Mouse (Mus musculus): ENCODE data around the gene Mpped1.

The Mpped1 gene

DNA sequence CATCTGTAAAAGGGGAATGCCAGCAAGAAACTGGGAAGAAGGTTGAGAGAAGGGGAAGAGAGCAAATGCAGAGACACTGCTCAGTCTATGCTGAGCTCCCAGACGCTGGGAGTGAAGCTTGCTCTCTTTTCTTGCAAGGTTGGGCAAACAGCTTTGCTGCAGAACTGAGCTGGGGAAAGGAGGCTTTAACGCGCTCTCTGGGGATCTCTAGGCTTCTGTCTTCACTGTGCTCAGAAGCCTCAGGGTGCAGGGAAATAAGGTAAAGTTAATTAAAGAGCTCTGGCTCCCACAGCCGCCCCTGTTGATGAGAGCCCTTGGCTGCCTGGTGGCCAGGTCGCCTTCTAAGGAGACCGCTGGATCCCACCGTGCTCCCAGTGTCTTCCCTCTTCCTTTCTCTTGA is 17.7 kb downstream of the Mpped1 start:
- DNase-seq (ENCODE audit: low read depth), result no peak

GRCm38 (mm10) chr15:83798964-83799363 is 19.7 kb downstream of the Mpped1 start:
- no peak for DNase-seq (ENCODE audit: low read depth)

GRCm38 (mm10) chr15:83801011-83801410 is 21.7 kb downstream of the Mpped1 start:
- no peak for DNase-seq (ENCODE audit: low read depth)

DNA sequence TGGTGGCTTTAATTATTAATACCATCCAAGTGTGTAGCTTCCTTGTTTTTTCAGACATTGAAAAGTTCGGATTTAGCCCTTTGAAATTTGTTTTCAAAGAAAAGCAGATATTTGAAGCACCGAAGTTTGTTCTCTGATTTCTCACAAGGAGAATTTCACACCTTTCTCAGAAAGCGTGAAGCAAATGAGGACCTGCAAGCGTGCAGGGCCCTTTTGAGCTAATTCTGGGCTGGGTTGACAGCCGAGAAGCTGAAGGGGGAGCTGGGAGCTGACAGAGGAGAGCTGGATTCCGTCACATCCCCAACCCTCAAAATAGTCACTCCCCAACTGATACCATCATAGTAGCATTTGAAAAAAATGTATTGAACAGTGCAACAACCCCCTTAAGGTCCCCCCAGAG is 34.8 kb downstream of the Mpped1 start:
- no peak for DNase-seq (ENCODE audit: low read depth)

- DNase-seq (ENCODE audit: low read depth), result no peak
These were observed 48.7 kb downstream of the Mpped1 start for GRCm38 (mm10) chr15:83828011-83828410.

DNA sequence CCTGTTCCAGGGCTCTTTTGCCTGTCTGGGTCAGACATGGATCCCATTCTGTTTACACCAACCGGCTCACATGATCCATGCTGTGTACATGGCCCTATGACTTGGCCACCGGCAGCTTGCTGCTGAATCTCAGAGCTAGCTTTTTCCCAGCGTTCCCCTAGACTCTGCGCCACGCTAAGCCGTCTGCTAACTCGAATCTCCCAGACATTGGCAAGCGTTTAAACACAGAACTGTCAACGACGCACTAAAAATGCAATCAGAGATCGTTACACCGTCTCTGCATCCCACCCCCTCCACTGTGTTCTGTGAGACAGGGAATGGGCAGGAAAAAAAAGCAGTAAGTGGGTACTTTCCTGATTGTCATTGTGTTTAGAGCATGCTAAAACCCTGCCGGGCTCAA is 50.0 kb downstream of the Mpped1 start:
- DNase-seq (ENCODE audit: low read depth), result no peak

DNA sequence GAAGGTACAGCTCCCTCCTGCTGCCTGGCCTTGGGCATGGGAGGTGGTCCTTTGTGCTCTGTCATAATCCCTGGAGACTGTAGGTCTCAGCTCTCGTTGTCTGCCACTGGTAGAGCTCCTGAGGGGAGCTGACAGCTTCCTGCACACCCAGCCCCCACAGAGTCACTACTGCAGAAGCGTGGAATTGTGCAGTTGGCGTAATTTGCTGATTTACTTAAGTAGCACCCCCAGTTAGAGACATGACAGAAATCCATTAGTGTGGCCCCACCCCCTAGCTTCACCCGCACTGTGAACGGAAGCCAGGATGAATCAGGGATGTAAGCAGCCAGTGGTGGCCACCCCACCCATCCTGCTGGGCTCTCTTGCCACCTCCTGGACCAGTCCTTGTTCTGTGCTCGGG is 53.0 kb downstream of the Mpped1 start:
- no peak for DNase-seq (ENCODE audit: low read depth)

- DNase-seq (ENCODE audit: low read depth), result no peak
These were observed 61.9 kb downstream of the Mpped1 start for GRCm38 (mm10) chr15:83840950-83841719.

- no peak for DNase-seq (ENCODE audit: low read depth)
These were observed 63.2 kb downstream of the Mpped1 start for GRCm38 (mm10) chr15:83842419-83842818.

DNA sequence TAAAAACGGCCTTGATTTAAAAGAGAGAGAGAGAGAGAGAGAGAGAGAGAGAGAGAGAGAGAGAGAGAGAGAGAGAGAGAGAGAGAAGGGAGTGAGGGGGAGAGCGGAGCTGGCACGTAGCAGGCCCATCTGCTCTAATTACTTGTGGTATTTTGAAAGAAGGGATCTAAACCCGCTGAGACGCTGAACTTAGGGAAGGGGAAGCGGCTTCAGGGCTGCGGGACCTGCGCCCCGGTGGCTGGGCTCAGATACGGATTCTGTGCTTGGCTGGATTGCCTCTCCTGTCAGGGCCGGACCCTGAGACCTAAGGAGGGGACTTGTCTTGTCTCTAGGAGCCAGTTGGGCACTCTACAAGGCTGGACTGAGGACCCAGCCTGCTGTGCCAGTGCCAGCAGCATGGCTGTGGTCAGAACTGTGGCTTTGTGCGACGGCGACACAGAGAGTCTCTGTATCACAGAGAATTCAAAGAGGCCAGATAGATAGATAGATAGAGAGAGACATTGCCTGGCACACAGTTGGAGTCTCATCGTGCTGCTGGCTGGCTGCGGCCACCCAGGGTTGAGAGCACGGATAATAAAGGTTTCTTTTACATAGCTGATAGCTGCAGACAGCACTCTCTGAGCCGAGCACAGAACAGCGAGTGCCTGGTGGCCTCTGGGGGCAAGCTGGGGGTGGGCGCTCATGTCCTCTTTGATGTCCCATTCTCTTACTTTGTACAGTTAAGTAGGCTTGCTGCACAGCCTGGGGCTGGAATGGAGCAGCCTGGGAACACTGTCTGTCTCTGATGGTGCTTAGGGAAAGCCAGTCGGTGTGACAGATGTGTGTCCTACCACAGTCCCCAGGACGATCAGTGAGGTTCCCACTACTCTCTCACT is 63.9 kb downstream of the Mpped1 start:
- DNase-seq (ENCODE audit: low read depth), result no peak

GRCm38 (mm10) chr15:83845734-83846133 is 66.5 kb downstream of the Mpped1 start:
- DNase-seq (ENCODE audit: low read depth), result no peak

- no peak for DNase-seq (ENCODE audit: low read depth)
These were observed 67.3 kb downstream of the Mpped1 start for GRCm38 (mm10) chr15:83846592-83846991.

DNA sequence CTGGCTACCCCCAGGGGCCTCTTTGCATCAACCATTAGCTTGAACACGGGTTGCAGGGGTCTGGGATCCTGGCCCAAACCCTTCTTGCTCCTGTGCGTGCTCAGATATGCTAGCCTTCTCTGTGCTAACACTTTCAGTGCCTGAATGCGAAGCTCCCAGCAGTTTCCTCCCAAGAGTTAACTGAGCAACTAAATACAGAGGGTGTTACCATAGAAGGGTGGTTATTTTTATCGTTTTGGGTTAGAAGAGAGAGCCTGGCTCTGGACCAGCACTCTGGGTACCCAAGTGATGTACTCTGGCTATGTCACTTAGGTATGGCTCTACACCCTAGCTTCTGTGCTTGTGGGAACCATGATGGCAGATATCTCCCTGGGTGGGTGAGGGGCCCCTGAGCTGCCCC is 68.2 kb downstream of the Mpped1 start:
- DNase-seq (ENCODE audit: low read depth), result no peak

DNA sequence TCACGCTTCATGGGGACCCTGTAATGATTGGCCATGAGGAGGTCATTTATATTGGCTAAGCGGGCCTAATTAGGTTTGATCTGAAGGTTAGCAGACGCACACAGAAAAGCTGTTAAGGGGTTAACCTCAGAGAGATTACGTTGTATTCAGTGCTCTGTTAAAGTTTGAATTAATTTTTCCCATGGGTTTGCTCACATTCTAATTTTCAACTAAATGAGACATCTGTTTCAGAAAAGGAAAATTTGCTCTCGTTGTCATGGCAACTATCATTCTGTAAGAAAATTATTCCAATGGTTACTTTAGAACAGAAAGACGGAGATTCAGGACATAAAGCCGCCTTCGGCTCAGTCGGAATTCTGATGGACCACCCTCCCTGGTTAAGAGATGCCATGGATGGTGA is 68.9 kb downstream of the Mpped1 start:
- DNase-seq (ENCODE audit: low read depth), result no peak

DNA sequence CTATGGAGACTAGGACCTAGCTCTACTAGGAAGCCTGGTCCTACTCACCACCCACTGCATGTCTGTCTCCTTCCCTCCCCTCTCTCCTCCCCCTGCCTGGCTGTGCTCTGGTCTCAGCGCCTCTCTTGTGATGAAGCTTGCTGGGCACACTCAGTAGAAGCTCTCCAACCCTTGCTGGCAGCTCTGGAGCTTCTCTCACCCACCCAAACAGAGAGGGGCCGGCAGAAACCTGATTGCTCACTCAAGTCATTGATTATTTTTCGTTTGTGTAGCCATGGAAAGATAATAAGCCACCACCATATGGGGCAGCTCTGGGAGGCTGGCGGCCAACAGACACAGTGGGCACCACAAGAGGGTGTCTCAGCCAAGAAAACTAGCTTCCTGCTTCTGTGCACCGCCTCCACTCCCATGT is 74.1 kb downstream of the Mpped1 start:
- no peak for DNase-seq (ENCODE audit: low read depth)

DNA sequence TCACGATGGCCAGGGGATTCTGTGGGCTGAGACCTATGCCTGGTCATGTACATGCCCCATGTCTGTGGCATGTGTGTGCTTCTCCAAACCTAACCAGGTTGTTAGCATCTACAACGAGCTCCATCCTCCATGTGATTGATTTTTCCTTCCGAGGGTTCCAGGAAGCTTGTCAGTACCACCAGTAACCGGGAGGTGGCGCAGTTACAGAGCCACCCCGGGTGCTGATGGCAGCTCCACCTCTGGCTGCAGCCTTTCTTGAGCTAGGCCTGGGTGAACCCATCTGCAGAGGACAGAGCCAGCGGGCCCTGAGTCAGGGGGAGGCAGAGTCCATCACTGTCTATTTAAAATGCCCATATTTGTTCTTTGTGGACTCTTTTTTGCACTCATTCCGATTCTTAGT is 77.9 kb downstream of the Mpped1 start:
- DNase-seq (ENCODE audit: low read depth), result peak; percentile 68

DNA sequence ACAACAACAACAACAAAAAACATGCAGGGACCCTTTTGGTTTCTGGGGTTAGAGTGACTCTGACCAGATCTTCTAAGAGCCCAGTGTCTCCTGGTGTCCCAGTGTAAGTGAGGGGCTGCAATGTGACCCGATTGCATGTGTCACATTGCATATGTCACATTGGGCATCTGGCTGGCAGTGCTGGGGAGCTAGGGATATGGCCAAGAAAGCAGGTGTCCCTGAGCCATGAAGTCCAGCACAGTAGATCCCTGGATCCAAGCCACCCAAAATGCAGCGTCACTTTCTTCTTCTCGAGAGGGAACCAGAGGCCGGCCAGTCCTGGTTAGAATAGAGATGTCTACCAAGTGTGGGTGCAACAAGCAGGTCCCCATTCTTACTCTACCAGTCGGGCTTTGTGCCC is 86.4 kb downstream of the Mpped1 start:
- no peak for DNase-seq (ENCODE audit: low read depth)

GRCm38 (mm10) chr15:83870936-83871335 is 91.7 kb downstream of the Mpped1 start:
- DNase-seq (ENCODE audit: low read depth), result no peak

- DNase-seq (ENCODE audit: low read depth), result no peak
These were observed 98.0 kb downstream of the Mpped1 start for GRCm38 (mm10) chr15:83877155-83877866.

GRCm38 (mm10) chr15:83877898-83878297 is 98.6 kb downstream of the Mpped1 start:
- DNase-seq (ENCODE audit: low read depth), result no peak

DNA sequence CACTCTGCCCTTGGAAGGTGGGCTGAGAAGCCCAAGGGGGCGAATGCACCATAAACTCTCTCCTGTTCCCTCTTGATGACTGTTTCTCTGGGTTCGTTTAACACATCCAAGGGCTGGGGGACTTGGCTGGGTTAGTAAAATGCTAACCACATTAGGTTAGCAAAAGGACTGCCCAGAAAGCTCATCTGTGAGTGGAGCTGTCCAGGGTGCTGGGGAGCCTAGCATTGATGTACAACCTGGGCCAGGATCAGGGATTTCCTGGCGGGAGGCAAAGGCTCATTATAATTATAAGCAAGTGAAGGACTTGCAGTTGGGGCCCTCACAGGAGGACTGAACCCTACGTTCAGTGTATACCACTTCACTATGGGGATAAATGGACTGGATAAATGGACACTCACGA is 100.6 kb downstream of the Mpped1 start:
- peak; percentile 69 for DNase-seq (ENCODE audit: low read depth)

DNA sequence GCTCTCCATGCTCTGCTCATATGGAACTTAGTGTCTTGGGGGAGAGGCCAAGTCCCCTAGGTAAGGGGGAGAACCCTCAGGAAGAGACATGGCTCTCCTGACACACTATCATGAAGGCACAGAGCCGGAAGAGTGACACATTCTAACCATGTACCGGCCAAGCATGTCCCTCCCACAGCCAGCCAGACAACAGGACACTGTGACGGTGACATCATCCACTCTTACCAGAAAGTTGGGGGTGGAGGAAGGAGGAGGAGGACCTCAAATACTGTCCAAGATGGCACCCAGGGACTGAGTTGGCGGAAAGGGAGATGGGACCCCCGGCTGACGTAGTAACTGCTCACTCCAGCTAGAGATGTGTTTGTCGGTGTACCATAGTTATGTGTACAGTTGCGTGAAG is 104.6 kb downstream of the Mpped1 start:
- no peak for DNase-seq (ENCODE audit: low read depth)

GRCm38 (mm10) chr15:83884291-83884690 is 105.0 kb downstream of the Mpped1 start:
- DNase-seq (ENCODE audit: low read depth), result no peak

All from NIH3T3 (cell line).